ENCODE assay signal across 31 mouse cellular contexts in genomic region chr1:78502527-78502926, GRCm38 (mm10). TPM values are rescaled to one million over a fixed set of nuclear protein-coding genes. Genes with fewer than 3 reads are reported as not detected.
DNase-seq lines count a peak whose midpoint lies in the region; ATAC-seq and TF ChIP-seq lines count a peak whose summit lies in the region.
"Had no signal": no experiment of that assay in that cellular context is flagged by ENCODE, and none has a peak within 500 bp of the region (broad histone marks: within the 10 kb centered on the region; RNA-seq: fewer than 3 reads in every experiment).

No protein-coding gene starts in this region.

- 88% methylated on average over 6 of the region's 6 CpGs for WGBS in kidney, embryonic 15.5 days
- WGBS in lung, postnatal 0 days = 91% methylated on average over 6 of the region's 6 CpGs

- H3K4me1 ChIP-seq in kidney, embryonic 15.5 days = no peaks in the 10 kb centered on the region
- no peaks in the 10 kb centered on the region for H3K4me1 ChIP-seq in lung, postnatal 0 days (ENCODE audit: insufficient read depth, low read depth, low read length)
- H3K4me1 ChIP-seq: embryonic facial prominence, embryonic 12.5 days; hindbrain, embryonic 10.5 days; hindbrain, embryonic 15.5 days; liver, embryonic 12.5 days; midbrain, embryonic 10.5 days; midbrain, embryonic 15.5 days; neural tube, embryonic 15.5 days had no signal

- no peaks in the 10 kb centered on the region for H3K9me3 ChIP-seq in kidney, embryonic 15.5 days (replicated peaks)
- no peaks in the 10 kb centered on the region for H3K9me3 ChIP-seq in lung, postnatal 0 days (ENCODE audit: low read length)
- H3K9me3 ChIP-seq: embryonic facial prominence, embryonic 12.5 days; G1E; hindbrain, embryonic 10.5 days; hindbrain, embryonic 15.5 days; liver, embryonic 12.5 days; midbrain, embryonic 10.5 days; midbrain, embryonic 15.5 days; neural tube, embryonic 15.5 days had no signal

- ATAC-seq in kidney, embryonic 15.5 days (replicated peaks; ENCODE audit: low FRiP score) = no peak
- ATAC-seq in megakaryocyte progenitor cell, adult 5-6 weeks (replicated peaks; ENCODE audit: poor library complexity) = no peak
- ATAC-seq in lung, postnatal 0 days = no peak
- ATAC-seq: forebrain, embryonic 16.5 days; inflammation-experienced regulatory T-cells, adult 6 months; liver, embryonic 12.5 days; liver, postnatal 0 days; midbrain, embryonic 15.5 days had no signal

- peak; percentile 83 for DNase-seq in kidney, adult 11 months
- DNase-seq in kidney, adult 8-10 months = peak; percentile 84 to 87
- DNase-seq in kidney, postnatal 14 days = peak; percentile 62
- no peak for DNase-seq in lung, postnatal 0 days (ENCODE audit: low spot score)
- no peak for DNase-seq in urinary bladder, postnatal 14 days (ENCODE audit: low spot score)
- DNase-seq: adrenal gland, adult 8-10 months; cerebellum, adult 9-10 months; cerebellum, postnatal 36 days; heart, postnatal 14 days; left cerebral cortex, postnatal 4 days; liver, postnatal 0 days; right cerebral cortex, postnatal 25 days; thymus, postnatal 14 days had no signal

- no peaks in the 10 kb centered on the region for H3K27me3 ChIP-seq in kidney, embryonic 15.5 days
- no peaks in the 10 kb centered on the region for H3K27me3 ChIP-seq in lung, postnatal 0 days (replicated peaks; ENCODE audit: insufficient read depth, low read length)
- H3K27me3 ChIP-seq: embryonic facial prominence, embryonic 12.5 days; hindbrain, embryonic 15.5 days; liver, embryonic 12.5 days; midbrain, embryonic 15.5 days; neural tube, embryonic 15.5 days had no signal

- no peak overlapping the region for H3K4me3 ChIP-seq in kidney, embryonic 15.5 days (replicated peaks)
- H3K4me3 ChIP-seq in lung, postnatal 0 days (ENCODE audit: low read depth, low read length) = no peak overlapping the region
- H3K4me3 ChIP-seq: embryonic facial prominence, embryonic 12.5 days; hindbrain, embryonic 10.5 days; hindbrain, embryonic 15.5 days; liver, embryonic 12.5 days; midbrain, embryonic 10.5 days; midbrain, embryonic 15.5 days; neural tube, embryonic 15.5 days had no signal

- no peak for TF ChIP-seq CTCF in lung, postnatal 0 days (IDR thresholded peaks at IDR 0.05)

- no peaks in the 10 kb centered on the region for H3K36me3 ChIP-seq in kidney, embryonic 15.5 days
- H3K36me3 ChIP-seq in lung, postnatal 0 days (ENCODE audit: insufficient read depth, low read length) = no peaks in the 10 kb centered on the region
- H3K36me3 ChIP-seq: embryonic facial prominence, embryonic 12.5 days; G1E; hindbrain, embryonic 10.5 days; hindbrain, embryonic 15.5 days; liver, embryonic 12.5 days; midbrain, embryonic 10.5 days; midbrain, embryonic 15.5 days; neural tube, embryonic 15.5 days had no signal

- no peak overlapping the region for H3K9ac ChIP-seq in kidney, embryonic 15.5 days
- no peak overlapping the region for H3K9ac ChIP-seq in lung, postnatal 0 days (replicated peaks; ENCODE audit: low read depth)
- H3K9ac ChIP-seq: embryonic facial prominence, embryonic 12.5 days; hindbrain, embryonic 15.5 days; liver, embryonic 12.5 days; liver, postnatal 0 days; midbrain, embryonic 15.5 days; neural tube, embryonic 15.5 days had no signal

- no peak overlapping the region for H3K4me2 ChIP-seq in kidney, embryonic 15.5 days
- H3K4me2 ChIP-seq in lung, postnatal 0 days (replicated peaks; ENCODE audit: low read depth, low read length) = no peak overlapping the region
- H3K4me2 ChIP-seq: embryonic facial prominence, embryonic 12.5 days; hindbrain, embryonic 15.5 days; liver, embryonic 12.5 days; midbrain, embryonic 15.5 days; neural tube, embryonic 15.5 days had no signal

- H3K27ac ChIP-seq in kidney, embryonic 15.5 days = no peak overlapping the region
- no peak overlapping the region for H3K27ac ChIP-seq in lung, postnatal 0 days (ENCODE audit: low read length)
- H3K27ac ChIP-seq: embryonic facial prominence, embryonic 12.5 days; hindbrain, embryonic 10.5 days; hindbrain, embryonic 15.5 days; liver, embryonic 12.5 days; macrophage; midbrain, embryonic 10.5 days; midbrain, embryonic 15.5 days; neural tube, embryonic 15.5 days had no signal

- TF ChIP-seq EP300 in lung, postnatal 0 days (IDR thresholded peaks at IDR 0.05) = no peak

RNA-seq across cellular contexts. Expression of gene Mogat1, which starts 8.3 kb away (rescaled TPM):
- polyA plus RNA-seq in kidney, embryonic 15.5 days (2015; fragmentation: Nextera tagmentation; extraction: Ambion mirVana) = 0.47 TPM in 1 of 2 replicates, not detected in the other
- not detected in 2 replicates for total RNA-seq in megakaryocyte progenitor cell, adult 5-6 weeks (2015)
- not detected in 2 replicates for total RNA-seq in megakaryocyte progenitor cell, adult 5-6 weeks (2017)
- polyA plus RNA-seq in lung, postnatal 0 days (2015; fragmentation: Nextera tagmentation; extraction: Ambion mirVana) = 0.88 and 1.2 TPM in 2 replicates
- total RNA-seq: gastrocnemius, postnatal 4 days; heart, adult 8-10 months; heart, postnatal 14 days; left cerebral cortex, adult 8-10 months; left cerebral cortex, postnatal 4 days had no signal
- polyA plus RNA-seq: G1E; heart, embryonic 14.5 days; hindbrain, embryonic 10.5 days; inflammation-experienced regulatory T-cells, adult 6 months; liver, embryonic 12.5 days; liver, postnatal 0 days; lung, embryonic 16.5 days; macrophage had no signal

RNA-seq across cellular contexts. Expression of gene BC035947, which starts 9.4 kb away (rescaled TPM):
- polyA plus RNA-seq in kidney, embryonic 15.5 days (2015; fragmentation: Nextera tagmentation; extraction: Ambion mirVana) = 0.57 and 1.1 TPM in 2 replicates
- total RNA-seq in megakaryocyte progenitor cell, adult 5-6 weeks (2015) = not detected in 2 replicates
- total RNA-seq in megakaryocyte progenitor cell, adult 5-6 weeks (2017) = not detected in 2 replicates
- polyA plus RNA-seq in lung, postnatal 0 days (2015; fragmentation: Nextera tagmentation; extraction: Ambion mirVana) = 0.17 TPM in 1 of 2 replicates, not detected in the other
- total RNA-seq: gastrocnemius, postnatal 4 days; heart, adult 8-10 months; heart, postnatal 14 days had no signal
- polyA plus RNA-seq: G1E; heart, embryonic 14.5 days; inflammation-experienced regulatory T-cells, adult 6 months; liver, embryonic 12.5 days; liver, postnatal 0 days; macrophage had no signal

RNA-seq across cellular contexts. Expression of gene Farsb, which starts 13.8 kb away (rescaled TPM):
- polyA plus RNA-seq in kidney, embryonic 15.5 days (2015; fragmentation: Nextera tagmentation; extraction: Ambion mirVana) = 137 and 139 TPM in 2 replicates
- total RNA-seq in megakaryocyte progenitor cell, adult 5-6 weeks (2015) = 92.8 and 136 TPM in 2 replicates
- total RNA-seq in megakaryocyte progenitor cell, adult 5-6 weeks (2017) = 62.8 and 73.3 TPM in 2 replicates
- polyA plus RNA-seq in lung, postnatal 0 days (2015; fragmentation: Nextera tagmentation; extraction: Ambion mirVana) = 41.8 and 45.6 TPM in 2 replicates

Comparison
In these comparisons a context has a peak if more than half of its experiments do, and no peak if none do; other contexts are left out.
1. DNase-seq: peak in kidney, adult 11 months (single experiment), kidney, adult 8-10 months (2 of 2) and kidney, postnatal 14 days (single experiment); none in lung, postnatal 0 days (single experiment) and urinary bladder, postnatal 14 days (single experiment).